Mouse (Mus musculus): Measurements from ENCODE around the gene Cnnm3.

DNA sequence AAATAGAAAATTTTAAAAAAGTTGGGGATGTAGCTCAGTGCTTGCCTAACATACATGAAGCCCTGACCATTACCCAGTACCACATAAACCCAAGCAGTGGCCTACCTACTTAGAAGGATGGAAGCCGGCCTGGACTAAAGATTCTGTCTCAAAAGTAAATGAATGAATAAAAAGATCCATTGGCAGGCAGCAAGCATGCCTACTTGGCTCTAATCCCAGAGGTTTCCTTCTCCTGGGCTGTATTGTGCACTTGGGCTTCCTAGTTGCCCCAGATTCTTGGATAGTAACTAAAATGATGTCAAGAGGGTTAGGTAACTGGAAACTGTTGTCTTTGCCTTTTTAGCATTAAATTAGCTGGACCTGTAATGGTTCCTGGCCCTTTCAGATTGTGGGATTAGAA is 1.6 kb downstream of the Cnnm3 start:
- TF ChIP-seq CTCF (IDR thresholded peaks at IDR 0.05; ENCODE audit: borderline replicate concordance, insufficient read depth, low read depth, low read length): no peak
- TF ChIP-seq POLR2A (IDR thresholded peaks at IDR 0.05; ENCODE audit: borderline replicate concordance, insufficient read depth, low read length): no peak
